Mouse (Mus musculus) mature B cell (primary cell): Measurements from ENCODE around the gene Prps1l1.

Source experiments
- in situ Hi-C: fragments of 300-500 bp; cut with MboI; formaldehyde crosslinking; loops from 2 replicates; pipeline ENCODE4 v1.14.3; 2019

Prps1l1 gene

GRCm38 (mm10) chr12:35025916-35026432 is 41.4 kb downstream of the Prps1l1 start:
- in situ Hi-C loops: no loop called here

DNA sequence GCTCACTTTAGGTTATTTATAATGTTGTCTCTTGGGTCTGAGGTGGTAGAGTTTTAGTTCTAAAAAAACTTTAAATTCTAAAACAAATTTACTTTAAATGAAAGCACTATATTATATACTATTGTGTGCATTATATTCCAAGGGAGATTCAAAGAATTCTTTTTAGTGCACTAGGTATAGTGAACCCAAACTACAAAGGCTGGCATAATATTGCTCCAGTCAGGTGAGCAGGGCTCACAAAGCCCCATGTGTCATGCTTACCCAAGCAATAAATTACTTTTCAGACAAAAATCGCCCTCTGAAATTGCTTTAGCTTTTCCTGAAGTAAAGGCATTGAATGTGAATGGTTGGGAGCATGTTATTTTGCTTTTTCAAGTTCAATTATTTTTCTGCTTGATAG is 43.0 kb downstream of the Prps1l1 start:
- in situ Hi-C loops: no loop called here
